Mouse (Mus musculus) natural killer cell, adult 2 months (primary cell): Measurements from ENCODE around the gene Dcst2.
A peak's percentile ranks its signal among the peaks of the same experiment; 100 is the strongest.

Experiments
- DNase-seq, 2 experiments: peaks; one replicate each; pipeline ENCODE4 v3.0.0; 2022; ENCODE audit warnings: low spot score in 2 of 2

Gene Dcst2

GRCm38 (mm10) chr3:89361675-89362074 is at the start of gene Dcst2:
TSS of gene Dcst2 (plus strand) at chr3:89361975.
- no peak for DNase-seq

GRCm38 (mm10) chr3:89314340-89314739 is 47.4 kb upstream of the Dcst2 start:
- DNase-seq = no peak

- DNase-seq = no peak
Measured at GRCm38 (mm10) chr3:89314791-89315190, 47.0 kb upstream of the Dcst2 start.

- DNase-seq = peak; percentile 40 to 64
Measured at GRCm38 (mm10) chr3:89315195-89315929, 46.4 kb upstream of the Dcst2 start.

GRCm38 (mm10) chr3:89315930-89316831 is 45.6 kb upstream of the Dcst2 start:
- DNase-seq = peak in 1 of 2 experiments; percentile 9

- peak; percentile 42 to 58 for DNase-seq
Measured at GRCm38 (mm10) chr3:89316833-89317232, 44.9 kb upstream of the Dcst2 start.

GRCm38 (mm10) chr3:89317246-89317645 is 44.5 kb upstream of the Dcst2 start:
- DNase-seq = no peak

- no peak for DNase-seq
Measured at GRCm38 (mm10) chr3:89318316-89318715, 43.5 kb upstream of the Dcst2 start.

- no peak for DNase-seq
Measured at GRCm38 (mm10) chr3:89318971-89319590, 42.7 kb upstream of the Dcst2 start.

GRCm38 (mm10) chr3:89319591-89320350 is 42.0 kb upstream of the Dcst2 start:
- DNase-seq = no peak

- no peak for DNase-seq
Measured at GRCm38 (mm10) chr3:89320581-89321182, 41.1 kb upstream of the Dcst2 start.

GRCm38 (mm10) chr3:89321183-89322130 is 40.3 kb upstream of the Dcst2 start:
- no peak for DNase-seq

- no peak for DNase-seq
Measured at GRCm38 (mm10) chr3:89322131-89322500, 39.7 kb upstream of the Dcst2 start.

- DNase-seq = no peak
Measured at GRCm38 (mm10) chr3:89322514-89323165, 39.1 kb upstream of the Dcst2 start, which contains the start of gene Efna3. TSS of gene Efna3 (minus strand) at chr3:89322965.

- DNase-seq = no peak
Measured at GRCm38 (mm10) chr3:89325882-89326281, 35.9 kb upstream of the Dcst2 start.

- no peak for DNase-seq
Measured at GRCm38 (mm10) chr3:89327371-89327870, 34.4 kb upstream of the Dcst2 start.

GRCm38 (mm10) chr3:89328623-89329022 is 33.2 kb upstream of the Dcst2 start:
- DNase-seq = no peak

- no peak for DNase-seq
Measured at GRCm38 (mm10) chr3:89330346-89330745, 31.4 kb upstream of the Dcst2 start.

- DNase-seq = no peak
Measured at GRCm38 (mm10) chr3:89330948-89331347, 30.8 kb upstream of the Dcst2 start.
